Mouse (Mus musculus) CH12.LX (cell line): ENCODE measurements around the gene Krt14.

Source experiments
- CTCF ChIP-seq, 2 experiments: IDR thresholded peaks in 1 of 2; conservative IDR thresholded peaks in 1 of 2; 2 replicates each; pipeline ENCODE4 v1.5.1; 2011 to 2012; ENCODE audit warnings: low read depth in 2 of 2, low read length in 2 of 2, improper control_type of control experiment in 1 of 2, inconsistent platforms in 1 of 2, mild to moderate bottlenecking in 1 of 2, moderate library complexity in 1 of 2
- E2F4 ChIP-seq: IDR thresholded peaks from 2 replicates; pipeline ENCODE4 v1.6.1; 2011; ENCODE audit warnings: low read depth, low read length, improper control_type of control experiment; ENCODE audit not compliant: insufficient replicate concordance
- ELF1 ChIP-seq: IDR thresholded peaks from 2 replicates; pipeline ENCODE4 v1.6.1; 2014; ENCODE audit warnings: low read depth, mild to moderate bottlenecking, inconsistent platforms, low read length, improper control_type of control experiment
- EP300 ChIP-seq: IDR thresholded peaks from 2 replicates; pipeline ENCODE4 v1.6.1; 2011; ENCODE audit warnings: low read length, improper control_type of control experiment
- GABPA ChIP-seq: IDR thresholded peaks from 2 replicates; pipeline ENCODE4 v1.6.1; 2012; ENCODE audit warnings: low read depth, low read length, improper control_type of control experiment, inconsistent platforms; ENCODE audit not compliant: insufficient replicate concordance
- HCFC1 ChIP-seq: IDR thresholded peaks from 2 replicates; pipeline ENCODE4 v1.6.1; 2012; ENCODE audit warnings: low read depth, mild to moderate bottlenecking, inconsistent platforms, low read length, improper control_type of control experiment
- MAZ ChIP-seq: IDR thresholded peaks from 2 replicates; pipeline ENCODE4 v1.6.1; 2012; ENCODE audit warnings: low read depth, mild to moderate bottlenecking, inconsistent platforms, low read length, improper control_type of control experiment, moderate library complexity
- NELFE ChIP-seq: IDR thresholded peaks from 2 replicates; pipeline ENCODE4 v1.6.1; 2011; ENCODE audit warnings: low read depth, low read length, improper control_type of control experiment
- POLR2A ChIP-seq: IDR thresholded peaks from 2 replicates; pipeline ENCODE4 v1.6.1; 2011; ENCODE audit warnings: low read depth, mild to moderate bottlenecking, improper control_type of control experiment, low read length
- RAD21 ChIP-seq: IDR thresholded peaks from 2 replicates; pipeline ENCODE4 v1.6.1; 2011; ENCODE audit warnings: low read depth, mild to moderate bottlenecking, low read length, improper control_type of control experiment, moderate library complexity
- SMC3 ChIP-seq: IDR thresholded peaks from 2 replicates; pipeline ENCODE4 v1.6.1; 2011; ENCODE audit warnings: low read depth, low read length, improper control_type of control experiment
- UBTF ChIP-seq: IDR thresholded peaks from 2 replicates; pipeline ENCODE4 v1.6.1; 2012; ENCODE audit warnings: low read depth, mild to moderate bottlenecking, inconsistent platforms, low read length, improper control_type of control experiment, moderate library complexity
- USF2 ChIP-seq: conservative IDR thresholded peaks from 2 replicates; pipeline ENCODE4 v1.6.1; 2011; ENCODE audit warnings: low read depth, low read length, improper control_type of control experiment
- ZNF384 ChIP-seq: IDR thresholded peaks from 2 replicates; pipeline ENCODE4 v1.6.1; 2012; ENCODE audit warnings: low read depth, low read length, improper control_type of control experiment, inconsistent platforms

DNA sequence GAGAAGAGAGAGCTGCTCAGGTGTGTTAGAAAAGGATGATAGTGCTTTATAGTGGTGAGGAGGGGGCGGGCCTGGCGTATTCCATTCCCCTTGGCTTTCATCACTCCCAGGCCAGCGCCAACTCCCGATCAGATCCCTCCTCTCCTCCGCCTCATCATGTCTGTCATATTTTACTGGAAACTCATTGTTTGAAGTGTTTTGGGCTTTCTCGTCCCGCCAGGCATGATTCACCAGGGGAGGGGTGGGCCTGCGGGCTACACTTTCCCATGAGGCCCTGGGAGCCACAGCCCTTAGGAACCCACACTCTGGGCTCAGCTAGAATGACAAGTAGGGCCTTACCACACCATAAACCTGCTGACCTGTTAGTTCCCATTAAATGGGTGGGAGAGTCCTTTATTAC, at the start of gene Krt14:
- no peak for TF ChIP-seq CTCF (conservative IDR thresholded peaks at IDR 0.05 in 1 of 2, IDR thresholded peaks at IDR 0.05 in 1 of 2; ENCODE audit: low read depth in 2 of 2, low read length in 2 of 2)
- no peak for TF ChIP-seq RAD21
- TF ChIP-seq GABPA = no peak
- TF ChIP-seq POLR2A = no peak
- no peak for TF ChIP-seq EP300
- no peak for TF ChIP-seq NELFE
- TF ChIP-seq SMC3 = no peak
- TF ChIP-seq USF2 = no peak
- no peak for TF ChIP-seq ZNF384
- no peak for TF ChIP-seq ELF1
- no peak for TF ChIP-seq MAZ
- no peak for TF ChIP-seq E2F4
- TF ChIP-seq UBTF = no peak
- TF ChIP-seq HCFC1 = no peak
